Mouse (Mus musculus) neutrophil, adult 5-6 weeks (primary cell): ENCODE data around the gene Scgb2b18. TPM values are rescaled to one million over a fixed set of nuclear protein-coding genes. Genes with fewer than 3 reads are reported as not detected.
"Not testable (repeated sequence)": the region's sequence is repeated elsewhere in the genome, so short reads cannot be mapped to it uniquely, and the experiment has no call there.

ENCODE experiments used
- ATAC-seq: fragments of 151-379, 151-347 bp; 2 replicates; pipeline ENCODE4 v1.8.0; 2017; ENCODE audit warnings: mild to moderate bottlenecking, moderate TSS enrichment; ENCODE audit not compliant: insufficient number of reproducible peaks, poor library complexity, low FRiP score, severe bottlenecking; ENCODE audit errors: extremely low read depth
- total RNA-seq: library from RNA; stranded (forward); fragments of 200-1000 nt; gene quantifications from 2 replicates; pipeline ENCODE4 v1.2.3, GENCODE M21; 2017

Scgb2b18 gene
- total RNA-seq: not detected in 2 replicates

DNA sequence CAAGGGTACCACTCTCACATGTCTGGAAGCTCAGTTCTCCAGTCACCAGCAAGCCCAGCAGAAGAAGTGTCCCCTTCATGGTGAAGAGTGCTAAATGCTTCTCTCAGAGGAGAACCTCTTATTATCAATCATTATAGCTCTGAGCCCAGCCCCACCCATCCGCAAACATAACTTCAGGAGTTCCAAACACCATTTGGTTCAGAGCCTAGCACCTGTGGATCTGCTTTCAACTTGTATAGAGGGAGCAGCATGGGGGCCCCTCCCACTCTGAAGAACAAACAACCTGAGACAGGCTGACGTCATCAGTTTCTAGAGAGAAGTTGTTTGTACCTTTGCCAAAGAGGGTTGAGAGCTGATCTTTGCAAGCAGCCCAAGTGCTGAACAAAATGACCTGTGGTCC lies at the start of gene Scgb2b18:
Scgb2b18 (minus strand) TSS at position 101 of the 400 bp plus-strand sequence.
- ATAC-seq: not testable (repeated sequence)

DNA sequence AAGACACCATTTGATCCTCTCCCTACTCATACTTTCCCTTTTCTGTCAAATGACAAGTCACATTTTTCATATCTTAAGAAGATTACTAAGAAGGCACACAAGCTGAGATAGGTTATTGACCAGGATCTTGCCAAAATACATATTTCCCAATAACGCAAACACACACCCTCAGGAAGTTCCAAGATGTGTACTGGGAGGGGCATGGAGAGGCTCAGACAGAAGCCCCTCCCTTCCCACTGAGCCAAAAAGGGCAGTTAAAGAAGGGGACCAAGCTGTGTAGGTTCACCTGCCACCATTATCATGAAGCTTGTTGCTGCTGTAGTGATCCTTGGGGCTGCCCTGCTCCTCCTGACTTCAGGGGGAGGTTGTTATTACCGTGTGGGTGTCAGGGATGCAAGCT lies 11.6 kb upstream of the Scgb2b18 start, which contains the start of gene Scgb1b18:
Scgb1b18 (plus strand) TSS at position 301 of the 400 bp plus-strand sequence.
- not testable (repeated sequence) for ATAC-seq

Other genes with a start within 250 kb of the Scgb2b18 start
- not detected in 2 replicates for gene Scgb2b17, start 117.3 kb downstream of the Scgb2b18 start, total RNA-seq
- not detected in 2 replicates for gene Scgb1b17, start 110.4 kb downstream of the Scgb2b18 start, total RNA-seq
- gene Scgb1b18, start 11.7 kb upstream of the Scgb2b18 start, total RNA-seq: not detected in 2 replicates
- gene Scgb2b19, start 106.5 kb upstream of the Scgb2b18 start, total RNA-seq: not detected in 2 replicates
- not detected in 2 replicates for gene Scgb1b19, start 113.4 kb upstream of the Scgb2b18 start, total RNA-seq
- gene Scgb2b20, start 192.5 kb upstream of the Scgb2b18 start, total RNA-seq: not detected in 2 replicates
- gene Scgb1b20, start 199.4 kb upstream of the Scgb2b18 start, total RNA-seq: not detected in 2 replicates